Mouse (Mus musculus) kidney, adult 2 months (tissue): ENCODE measurements at regions not wholly inside any gene's neighbourhood (a gene's known extent, or its start where the extent isn't known, plus 50 kb on each side); places are given as distances from the start of the nearest gene placed in this dataset.
A peak's percentile ranks its signal among the peaks of the same experiment; 100 is the strongest.
"Not testable (repeated sequence)": the region's sequence is repeated elsewhere in the genome, so short reads cannot be mapped to it uniquely, and the experiment has no call there.

Source experiments
- DNase-seq: peaks from one replicate; pipeline ENCODE4 v3.0.0; 2021
- H3K27ac ChIP-seq: fragments of 200-500 bp; 2 replicates; pipeline ENCODE4 v1.5.1; 2012; ENCODE audit warnings: low read depth, low read length, control low read depth, inconsistent platforms; ENCODE audit not compliant: insufficient read depth
- H3K27me3 ChIP-seq: fragments of 200-500 bp; replicated peaks from 2 replicates; pipeline ENCODE4 v1.6.1; 2012; ENCODE audit warnings: mild to moderate bottlenecking, moderate library complexity, low read length, inconsistent platforms; ENCODE audit not compliant: control insufficient read depth, insufficient read depth
- H3K36me3 ChIP-seq: fragments of 200-500 bp; 2 replicates; pipeline ENCODE4 v1.6.1; 2012; ENCODE audit warnings: mild to moderate bottlenecking, moderate library complexity, low read length, inconsistent platforms; ENCODE audit not compliant: control insufficient read depth, insufficient read depth
- H3K4me1 ChIP-seq: fragments of 200-500 bp; 2 replicates; pipeline ENCODE4 v1.6.1; 2011; ENCODE audit warnings: low read length; ENCODE audit not compliant: control insufficient read depth, insufficient read depth
- H3K4me3 ChIP-seq: fragments of 200-500 bp; 2 replicates; pipeline ENCODE4 v1.5.1; 2011; ENCODE audit warnings: mild to moderate bottlenecking, low read depth, low read length, control low read depth; ENCODE audit not compliant: insufficient read depth
- CTCF ChIP-seq: fragments of 200-500 bp; conservative IDR thresholded peaks from 2 replicates; pipeline ENCODE4 v1.5.1; 2011; ENCODE audit warnings: low read depth, mild to moderate bottlenecking, control low read depth, low read length, moderate library complexity, mixed read lengths; ENCODE audit not compliant: insufficient read depth, insufficient read length
- POLR2A ChIP-seq: fragments of 200-500 bp; IDR thresholded peaks from one replicate; pipeline ENCODE4 v1.6.1; 2011; ENCODE audit warnings: low read depth, low read length, control low read depth
- WGBS: fragments of 180-500 bp; shearing (Covaris S2); methylation state at CpG from one replicate; pipeline ENCODE4 v1.1.7; 2018; 5-methylcytosine and 5-hydroxymethylcytosine counted together

- TF ChIP-seq CTCF (no peak), POLR2A (no peak)
- no peak overlapping the region for H3K27ac ChIP-seq
- no peak for DNase-seq
- H3K27me3 ChIP-seq = no peaks in the 10 kb centered on the region
- 69% methylated on average over 4 of the region's 4 CpGs for WGBS
- no peaks in the 10 kb centered on the region for H3K36me3 ChIP-seq
- 0 out of 2 replicates have a peak, but pooled peaks cover 3% of the 10 kb centered on the region for H3K4me1 ChIP-seq
- no peak overlapping the region for H3K4me3 ChIP-seq
Observed at GRCm38 (mm10) chr1:189135826-189136225, 128.2 kb upstream of the Kctd3 start.

- H3K27ac ChIP-seq = no peak overlapping the region
- 88% methylated on average over 2 of the region's 2 CpGs for WGBS
- H3K4me3 ChIP-seq = no peak overlapping the region
- H3K27me3 ChIP-seq = no peaks in the 10 kb centered on the region
- no peaks in the 10 kb centered on the region for H3K36me3 ChIP-seq
- DNase-seq = no peak
- no peaks in the 10 kb centered on the region for H3K4me1 ChIP-seq
- TF ChIP-seq POLR2A = no peak
- TF ChIP-seq CTCF = no peak
Observed at GRCm38 (mm10) chr1:189128706-189129105, 121.1 kb upstream of the Kctd3 start.

GRCm38 (mm10) chr1:189128246-189128645 is 120.6 kb upstream of the Kctd3 start:
- not testable (repeated sequence) for H3K36me3 ChIP-seq, H3K27ac ChIP-seq, DNase-seq, H3K4me3 ChIP-seq, H3K4me1 ChIP-seq, H3K27me3 ChIP-seq
- WGBS = 77% methylated on average over 5 of the region's 5 CpGs

- WGBS = 65% methylated on average over 5 of the region's 5 CpGs
- Histone ChIP-seq H3K27me3 (no peaks in the 10 kb centered on the region), H3K27ac (no peak overlapping the region), H3K4me3 (no peak overlapping the region), H3K36me3 (no peaks in the 10 kb centered on the region), H3K4me1 (no peaks in the 10 kb centered on the region)
- TF ChIP-seq POLR2A = no peak
- TF ChIP-seq CTCF = no peak
- DNase-seq = no peak
Observed at GRCm38 (mm10) chr1:189127367-189127766, 119.7 kb upstream of the Kctd3 start.

GRCm38 (mm10) chr1:189119941-189120735 is 112.5 kb upstream of the Kctd3 start:
- DNase-seq = no peak
- WGBS = 86% methylated on average over 6 of the region's 6 CpGs
- Histone ChIP-seq H3K4me3 (no peak overlapping the region), H3K27ac (no peak overlapping the region), H3K36me3 (no peaks in the 10 kb centered on the region), H3K27me3 (no peaks in the 10 kb centered on the region), H3K4me1 (no peaks in the 10 kb centered on the region)
- TF ChIP-seq CTCF (no peak), POLR2A (no peak)

GRCm38 (mm10) chr1:189119005-189119404 is 111.4 kb upstream of the Kctd3 start:
- not testable (repeated sequence) for H3K27ac ChIP-seq, H3K4me1 ChIP-seq, H3K4me3 ChIP-seq, H3K36me3 ChIP-seq, H3K27me3 ChIP-seq
- WGBS = 67% methylated on average over 1 of the region's 1 CpGs
- peak; percentile 29 for DNase-seq

GRCm38 (mm10) chr1:189118582-189118981 is 110.9 kb upstream of the Kctd3 start:
- WGBS = 33% methylated on average over 5 of the region's 5 CpGs
- H3K27ac ChIP-seq = no peak overlapping the region
- DNase-seq = peak; percentile 56

GRCm38 (mm10) chr1:189115914-189116313 is 108.3 kb upstream of the Kctd3 start:
- no peak overlapping the region for H3K27ac ChIP-seq

More at GRCm38 (mm10) chr1:189118582-189118981, 110.9 kb upstream of the Kctd3 start:
- no peaks in the 10 kb centered on the region for H3K36me3 ChIP-seq
- H3K4me3 ChIP-seq = no peak overlapping the region
- TF ChIP-seq CTCF (no peak), POLR2A (no peak)
- no peaks in the 10 kb centered on the region for H3K27me3 ChIP-seq
- no peaks in the 10 kb centered on the region for H3K4me1 ChIP-seq

More at GRCm38 (mm10) chr1:189115914-189116313, 108.3 kb upstream of the Kctd3 start:
- no peak for DNase-seq
- WGBS = 53% methylated on average over 8 of the region's 8 CpGs
- H3K36me3 ChIP-seq = no peaks in the 10 kb centered on the region
- TF ChIP-seq POLR2A (no peak), CTCF (no peak)
- no peaks in the 10 kb centered on the region for H3K4me1 ChIP-seq
- no peak overlapping the region for H3K4me3 ChIP-seq
- H3K27me3 ChIP-seq = no peaks in the 10 kb centered on the region
